Mouse (Mus musculus) cerebellum, adult 2 months (tissue): Measurements from ENCODE around the gene Maml3.

Experiments
- CTCF ChIP-seq: fragments of 200-500 bp; IDR thresholded peaks from 2 replicates; pipeline ENCODE4 v1.5.1; 2011; ENCODE audit warnings: low read depth, mild to moderate bottlenecking, control low read depth, low read length, moderate library complexity, borderline replicate concordance; ENCODE audit not compliant: insufficient read depth
- POLR2A ChIP-seq: fragments of 200-500 bp; IDR thresholded peaks from 2 replicates; pipeline ENCODE4 v1.6.1; 2011; ENCODE audit warnings: low read length, control low read depth, borderline replicate concordance; ENCODE audit not compliant: insufficient read depth

GRCm38 (mm10) chr3:51674963-51675362 is 429.9 kb downstream of the Maml3 start:
- TF ChIP-seq POLR2A: no peak
- no peak for TF ChIP-seq CTCF
